Mouse (Mus musculus): ENCODE measurements around the gene Clcn1. TPM values are rescaled to one million over a fixed set of nuclear protein-coding genes. Genes with fewer than 3 reads are reported as not detected.

Gene Clcn1
- total RNA-seq, 2 experiments from 2014 or later = 2.7 to 3.7 TPM

DNA sequence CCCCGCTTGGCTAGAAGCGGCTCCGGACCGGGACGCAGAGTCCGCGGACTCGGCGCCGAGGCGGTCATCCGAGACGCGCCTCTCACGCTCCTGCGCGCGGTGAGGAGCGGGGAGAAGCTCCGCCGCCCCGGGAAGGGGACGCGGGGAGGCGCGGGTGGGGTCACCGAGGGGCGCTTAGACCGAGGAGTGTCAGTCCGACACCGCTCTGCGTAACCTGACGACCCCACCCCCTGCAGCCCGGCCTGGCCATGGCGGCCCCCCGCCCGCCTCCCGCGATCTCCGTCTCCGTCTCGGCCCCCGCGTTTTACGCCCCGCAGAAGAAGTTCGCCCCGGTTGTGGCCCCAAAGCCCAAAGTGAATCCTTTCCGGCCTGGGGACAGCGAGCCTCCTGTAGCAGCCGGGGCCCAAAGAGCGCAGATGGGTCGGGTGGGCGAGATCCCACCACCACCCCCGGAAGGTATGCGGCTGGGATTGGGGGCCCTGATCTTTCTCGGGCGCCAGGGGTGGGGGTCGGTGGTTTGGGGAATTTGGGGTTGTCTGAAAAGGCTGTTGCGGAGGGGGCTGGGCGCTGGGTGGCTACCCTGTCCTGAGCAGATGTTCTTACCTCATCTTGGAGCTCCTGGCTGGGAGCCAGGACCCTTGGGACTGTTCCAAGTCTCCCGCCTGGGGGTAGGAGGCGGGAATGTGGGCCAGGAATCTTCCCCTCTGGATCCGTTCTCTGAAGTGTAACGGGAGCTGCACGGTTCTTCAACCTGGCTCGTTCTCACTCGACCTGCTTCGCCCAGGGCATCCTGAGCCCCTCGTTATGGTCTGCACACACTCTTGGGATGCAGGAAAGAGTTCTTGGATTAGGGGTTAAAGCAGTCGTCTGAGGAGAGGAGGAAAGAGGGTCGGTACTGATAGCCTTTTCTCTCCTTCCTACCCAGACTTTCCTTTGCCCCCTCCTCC lies 63.8 kb downstream of the Clcn1 start:
- peak; percentile 50 to 68 for DNase-seq (ENCODE audit: low spot score in 2 of 2)

DNA sequence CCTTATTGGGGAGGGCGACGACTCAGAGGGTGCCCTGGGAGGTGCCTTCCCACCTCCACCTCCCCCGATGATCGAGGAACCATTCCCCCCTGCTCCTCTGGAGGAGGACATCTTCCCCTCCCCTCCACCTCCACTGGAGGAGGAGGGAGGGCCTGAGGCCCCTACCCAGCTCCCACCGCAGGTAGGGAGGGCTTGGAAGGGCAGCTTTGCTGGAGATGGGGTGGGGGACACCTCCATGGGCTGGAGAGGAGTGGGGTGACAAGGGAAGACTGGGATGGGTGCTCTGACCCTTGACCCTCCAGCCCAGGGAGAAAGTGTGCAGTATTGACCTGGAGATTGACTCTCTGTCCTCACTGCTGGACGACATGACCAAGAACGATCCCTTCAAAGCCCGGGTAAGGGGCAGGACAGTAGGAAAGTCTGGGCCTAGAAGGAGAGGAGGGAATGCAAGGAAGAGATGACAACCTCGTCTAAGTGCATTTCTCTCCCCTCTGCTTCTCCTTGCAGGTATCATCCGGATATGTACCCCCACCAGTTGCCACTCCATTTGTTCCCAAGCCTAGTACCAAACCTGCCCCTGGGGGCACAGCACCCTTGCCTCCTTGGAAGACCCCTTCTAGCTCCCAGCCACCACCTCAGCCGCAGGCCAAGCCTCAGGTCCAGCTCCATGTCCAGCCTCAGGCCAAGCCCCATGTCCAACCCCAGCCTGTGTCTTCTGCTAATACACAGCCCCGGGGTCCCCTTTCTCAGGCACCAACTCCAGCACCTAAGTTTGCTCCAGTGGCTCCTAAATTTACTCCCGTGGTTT lies 64.7 kb downstream of the Clcn1 start:
- no peak for DNase-seq (ENCODE audit: low spot score in 2 of 2)

DNA sequence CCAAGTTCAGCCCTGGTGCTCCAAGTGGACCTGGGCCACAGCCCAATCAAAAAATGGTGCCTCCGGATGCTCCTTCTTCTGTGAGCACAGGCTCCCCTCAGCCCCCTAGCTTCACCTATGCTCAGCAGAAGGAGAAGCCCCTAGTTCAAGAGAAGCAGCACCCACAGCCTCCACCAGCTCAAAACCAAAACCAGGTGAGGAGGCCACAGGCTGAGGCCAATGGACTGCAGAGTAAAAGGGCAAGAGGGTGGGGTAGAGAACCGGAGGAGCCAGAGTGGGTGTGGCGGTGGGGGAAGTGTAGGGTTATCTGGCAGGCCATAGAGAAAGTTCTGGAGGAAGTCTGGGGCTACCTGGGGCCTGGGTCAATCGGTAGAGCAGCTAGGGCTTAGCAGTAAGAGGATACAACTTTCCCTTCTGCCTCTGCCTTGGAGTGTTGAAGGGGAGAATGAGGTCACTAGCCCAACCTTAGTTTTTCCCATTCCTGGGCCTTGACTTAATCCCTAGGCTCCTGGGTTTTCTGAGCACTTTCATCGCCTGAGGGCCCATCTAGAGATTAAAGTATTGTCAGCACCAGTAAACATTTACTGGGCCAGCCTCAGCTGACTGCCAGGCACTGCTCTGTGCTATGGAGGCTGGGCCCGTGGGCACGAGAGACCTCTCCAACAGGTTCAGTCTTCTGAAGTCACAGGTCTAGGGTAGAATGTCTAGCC lies 65.4 kb downstream of the Clcn1 start:
- DNase-seq (ENCODE audit: low spot score in 2 of 2) = no peak

DNA sequence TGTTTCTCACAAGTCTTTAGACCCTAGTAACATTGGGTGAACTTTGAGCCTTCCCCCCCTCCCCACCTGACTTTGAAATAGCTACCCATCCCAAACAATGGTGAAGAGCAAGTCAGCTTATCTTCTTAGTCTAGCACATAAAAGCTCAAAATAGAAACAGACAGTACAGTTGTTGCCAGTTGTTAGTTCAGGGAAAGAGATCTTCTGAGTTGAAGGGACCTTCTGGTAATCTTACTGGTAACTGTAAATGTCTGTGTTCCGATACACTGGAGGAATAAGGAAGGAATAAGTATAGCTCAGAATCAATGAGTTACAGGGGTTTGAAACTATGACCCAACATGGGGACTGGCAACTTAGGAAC lies 66.0 kb downstream of the Clcn1 start:
- DNase-seq (ENCODE audit: low spot score in 2 of 2) = no peak

DNA sequence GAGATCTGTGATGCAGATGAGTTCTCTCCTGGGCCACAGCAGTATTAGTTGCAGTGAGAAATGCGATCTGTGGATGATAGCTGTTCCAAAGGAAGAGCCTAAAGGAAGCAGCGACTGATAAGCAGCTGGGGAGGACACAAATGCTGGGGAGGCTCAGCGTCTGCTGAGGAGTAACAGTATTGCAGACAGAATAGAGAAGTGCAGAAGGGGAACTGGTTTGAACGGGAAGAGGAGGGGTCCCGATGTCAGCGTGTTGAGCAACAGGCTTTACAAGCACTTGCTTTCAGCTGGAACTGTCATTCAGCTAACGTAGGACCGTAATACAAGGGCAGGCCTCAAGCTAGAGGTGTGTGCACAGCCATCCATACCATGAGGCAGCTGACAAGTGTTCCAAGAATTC lies 66.7 kb downstream of the Clcn1 start:
- no peak for DNase-seq (ENCODE audit: low spot score in 2 of 2)

DNA sequence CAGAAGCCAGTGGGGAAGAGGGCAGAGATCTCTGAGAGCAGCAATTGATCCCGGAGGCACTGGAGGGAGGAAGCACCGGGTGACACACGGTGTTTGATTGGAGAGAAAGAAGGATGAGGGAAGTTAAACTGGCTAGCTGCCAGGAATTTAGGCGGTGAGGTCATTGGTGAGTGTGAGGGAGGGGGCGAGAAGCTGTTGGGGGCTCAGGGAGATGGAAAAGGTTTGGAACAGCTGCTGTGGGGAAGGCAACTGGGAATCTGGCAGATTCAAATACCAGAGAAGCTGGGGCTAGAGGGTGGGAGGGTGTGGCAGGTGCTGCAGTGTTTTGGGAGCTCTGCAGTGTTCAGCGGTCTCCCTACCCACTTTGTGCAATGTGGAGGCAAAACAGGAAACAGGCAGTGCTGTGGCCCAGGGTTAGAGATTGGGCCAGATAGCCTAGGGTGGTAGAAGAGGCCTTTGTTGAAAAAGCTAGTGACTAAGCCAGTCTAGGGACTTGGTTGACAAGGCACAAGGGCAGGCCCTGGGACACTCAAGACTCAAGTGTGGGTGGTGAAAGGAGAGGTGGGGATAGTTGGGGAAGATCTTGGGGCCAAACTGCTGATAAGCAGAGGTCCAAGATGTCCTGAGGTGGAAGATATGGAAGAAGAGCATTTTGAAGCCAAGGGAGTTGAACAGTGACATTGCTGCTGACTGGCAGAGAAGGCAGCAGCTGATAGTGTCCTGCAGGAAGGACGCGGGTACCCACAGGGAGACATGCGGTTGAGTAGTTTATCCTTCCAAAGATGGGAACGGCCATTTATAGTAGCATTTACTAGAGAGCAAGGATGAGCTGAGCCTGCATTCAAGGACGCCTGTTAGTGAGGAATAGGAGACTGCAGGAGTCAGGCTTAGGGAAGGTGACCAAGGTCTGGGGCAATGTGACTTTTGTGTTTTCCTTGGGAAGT lies 67.9 kb downstream of the Clcn1 start:
- DNase-seq (ENCODE audit: low spot score in 2 of 2) = no peak

DNA sequence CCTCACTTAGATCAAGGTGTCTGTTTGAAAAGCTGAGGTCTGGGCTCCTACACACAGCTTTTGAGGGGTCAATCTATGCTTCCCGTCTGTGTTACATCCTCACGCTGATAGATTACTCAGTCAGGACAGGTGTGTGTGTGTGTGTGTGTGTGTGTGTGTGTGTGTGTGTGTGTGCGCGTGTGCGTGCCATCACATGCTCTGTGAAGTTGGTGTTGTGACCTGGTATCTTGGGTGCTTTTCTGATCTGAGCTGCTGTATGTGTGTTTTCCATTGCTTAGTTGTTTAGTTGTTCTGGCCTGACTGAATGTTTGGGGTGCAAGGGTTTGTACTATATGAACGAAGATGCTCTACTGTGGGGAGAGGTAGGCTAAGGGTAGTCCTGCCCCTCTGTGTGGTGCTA lies 68.9 kb downstream of the Clcn1 start:
- no peak for DNase-seq (ENCODE audit: low spot score in 2 of 2)

DNA sequence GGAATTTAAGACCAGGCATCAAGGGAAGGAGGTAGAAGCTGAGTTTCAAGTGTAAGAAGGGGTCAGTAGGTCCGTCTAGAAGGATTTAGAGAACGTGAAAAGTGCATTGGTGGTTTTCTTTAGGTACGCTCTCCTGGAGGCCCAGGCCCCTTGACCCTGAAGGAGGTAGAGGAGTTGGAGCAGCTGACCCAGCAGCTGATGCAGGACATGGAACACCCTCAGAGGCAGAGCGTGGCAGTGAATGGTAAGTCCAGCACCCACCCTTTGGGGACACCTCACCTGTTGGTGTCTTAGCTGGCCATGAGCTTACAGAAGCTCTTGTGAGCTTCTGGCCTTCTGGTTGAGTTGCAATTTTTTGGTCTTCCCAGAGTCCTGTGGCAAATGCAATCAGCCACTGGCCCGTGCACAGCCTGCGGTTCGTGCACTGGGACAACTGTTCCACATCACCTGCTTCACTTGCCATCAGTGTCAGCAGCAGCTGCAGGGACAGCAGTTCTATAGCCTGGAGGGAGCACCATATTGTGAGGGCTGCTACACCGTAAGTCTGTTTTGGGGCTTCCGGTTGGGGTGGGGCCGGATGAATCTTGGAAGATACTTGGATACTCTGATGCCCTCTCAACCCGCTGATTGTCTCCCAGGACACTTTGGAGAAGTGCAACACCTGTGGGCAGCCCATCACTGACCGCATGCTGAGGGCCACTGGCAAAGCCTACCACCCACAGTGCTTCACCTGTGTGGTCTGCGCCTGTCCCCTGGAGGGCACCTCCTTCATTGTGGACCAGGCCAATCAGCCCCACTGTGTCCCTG lies 69.5 kb downstream of the Clcn1 start:
- DNase-seq (ENCODE audit: low spot score in 2 of 2) = no peak

DNA sequence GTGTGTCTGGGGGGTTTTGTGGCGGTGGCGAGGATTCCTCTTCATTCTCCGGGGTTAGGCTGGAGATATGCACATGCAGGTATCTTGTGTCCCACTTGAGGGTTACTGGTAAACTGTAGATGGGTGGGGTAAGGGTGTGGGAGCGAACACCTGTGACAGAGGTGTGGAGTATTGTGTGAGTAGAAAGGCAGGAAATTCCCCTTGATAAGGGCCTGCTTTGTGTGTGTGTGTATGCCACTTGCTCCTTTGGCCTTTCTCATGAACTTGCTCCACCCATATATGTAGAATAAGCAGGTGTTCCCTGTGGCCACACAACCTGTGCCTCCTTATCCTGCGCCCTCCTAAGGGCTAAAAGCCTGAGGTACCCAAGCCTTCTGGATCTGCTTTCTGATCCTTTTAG lies 70.4 kb downstream of the Clcn1 start:
- no peak for DNase-seq (ENCODE audit: low spot score in 2 of 2)

DNA sequence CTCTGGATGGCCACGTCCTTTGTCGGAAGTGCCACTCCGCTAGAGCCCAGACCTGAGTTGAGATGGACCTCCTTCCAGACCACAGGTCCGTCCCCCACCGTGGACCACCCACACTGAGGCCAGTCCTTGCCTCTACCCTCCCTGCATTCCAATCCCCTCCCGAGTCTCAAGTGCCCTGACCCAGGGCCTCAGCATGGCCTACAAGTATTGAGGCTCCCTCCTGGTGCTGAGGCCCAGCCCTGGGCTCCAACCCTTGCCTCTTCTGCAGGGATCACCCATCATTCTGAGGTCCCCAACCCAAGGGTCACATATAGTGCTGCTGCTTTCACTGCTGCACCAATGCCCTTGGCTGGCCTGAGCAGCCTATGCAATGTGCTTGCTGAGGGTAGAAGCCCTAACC lies 71.4 kb downstream of the Clcn1 start:
- DNase-seq (ENCODE audit: low spot score in 2 of 2) = no peak

DNA sequence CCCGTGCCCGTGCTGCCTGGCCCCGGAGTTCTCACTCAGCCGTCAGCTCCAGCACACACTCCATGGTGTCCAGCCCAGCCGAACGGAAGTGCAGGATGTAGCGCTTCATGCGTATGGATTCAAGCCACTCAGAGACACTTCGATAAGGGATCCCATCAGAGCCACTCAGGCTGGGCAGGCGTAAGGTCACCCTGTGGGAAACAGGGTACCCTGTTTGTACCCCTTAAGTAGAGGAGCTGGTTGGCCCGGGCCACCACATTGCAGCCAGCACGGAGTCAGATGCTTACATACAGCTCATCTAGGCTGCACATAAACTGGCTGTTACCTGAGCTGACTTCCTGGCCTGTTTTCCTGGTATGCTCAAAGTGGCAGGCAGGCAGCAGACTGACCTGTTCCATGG lies 72.4 kb downstream of the Clcn1 start:
- no peak for DNase-seq (ENCODE audit: low spot score in 2 of 2)

DNA sequence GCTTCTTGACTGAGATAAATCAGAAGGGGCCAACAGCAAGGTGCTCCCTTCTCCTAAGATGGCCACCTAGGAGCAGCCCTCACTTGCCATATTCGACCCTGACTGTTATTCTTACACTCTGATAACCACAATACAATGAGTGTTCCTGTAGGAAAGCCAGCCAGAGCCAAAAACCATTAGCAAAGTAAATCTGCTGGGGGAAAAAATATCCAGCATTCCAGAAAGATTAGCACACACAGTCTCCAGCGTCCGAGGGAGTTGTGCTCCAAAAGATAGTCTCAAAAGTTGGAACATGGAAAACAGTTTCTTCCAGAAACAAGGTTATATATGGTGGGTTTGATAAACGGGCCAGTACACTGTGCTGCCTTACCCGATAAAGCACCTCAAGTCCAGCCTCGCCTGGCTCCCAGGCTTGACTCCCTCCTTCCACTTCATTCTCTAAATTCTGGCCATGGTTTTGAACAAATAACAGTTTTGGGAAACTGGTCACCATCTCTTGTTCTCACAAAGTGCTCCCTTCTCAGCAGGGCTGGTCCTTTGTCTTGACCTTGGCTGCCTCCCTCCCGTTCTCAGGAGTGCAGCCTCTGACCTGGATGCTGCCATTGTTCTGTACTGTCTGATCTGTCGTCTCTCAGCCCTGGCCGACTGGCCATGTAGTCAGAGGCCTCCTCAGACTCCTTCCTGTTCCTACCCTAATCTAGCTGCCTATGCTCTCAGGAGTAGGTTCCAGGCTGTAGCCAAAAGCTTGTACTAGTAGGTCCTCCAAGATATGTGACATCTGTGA lies 73.1 kb downstream of the Clcn1 start:
- DNase-seq (ENCODE audit: low spot score in 2 of 2) = no peak

DNA sequence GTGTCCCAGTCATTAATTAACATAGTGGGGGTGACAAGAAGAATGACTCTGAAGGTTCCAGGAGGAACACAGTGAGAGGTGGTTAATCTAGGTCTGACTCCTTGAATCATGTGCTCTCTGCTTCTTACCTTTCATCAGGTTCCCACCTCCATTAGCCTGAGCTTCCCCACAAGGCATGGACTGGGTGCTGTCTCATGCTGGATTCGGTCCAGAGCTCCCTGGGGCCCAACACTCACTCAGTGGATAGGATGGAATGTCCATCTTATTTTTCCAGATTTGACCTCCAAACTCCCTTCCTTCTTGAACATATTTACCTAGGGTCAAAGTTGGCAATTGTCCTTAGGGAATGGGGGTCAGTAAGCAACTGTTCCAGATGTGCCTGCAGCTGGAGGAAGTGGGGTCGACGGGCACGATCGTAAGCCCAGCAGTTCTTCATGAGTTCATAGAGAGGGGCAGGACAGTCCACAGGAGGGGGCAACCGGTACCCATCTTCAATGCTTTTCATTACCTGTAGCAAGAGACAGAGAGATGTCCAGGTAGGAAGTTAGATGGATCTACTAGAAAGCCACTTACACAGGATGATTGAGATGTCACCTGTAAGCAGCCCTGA lies 73.9 kb downstream of the Clcn1 start:
- DNase-seq (ENCODE audit: low spot score in 2 of 2) = no peak

DNA sequence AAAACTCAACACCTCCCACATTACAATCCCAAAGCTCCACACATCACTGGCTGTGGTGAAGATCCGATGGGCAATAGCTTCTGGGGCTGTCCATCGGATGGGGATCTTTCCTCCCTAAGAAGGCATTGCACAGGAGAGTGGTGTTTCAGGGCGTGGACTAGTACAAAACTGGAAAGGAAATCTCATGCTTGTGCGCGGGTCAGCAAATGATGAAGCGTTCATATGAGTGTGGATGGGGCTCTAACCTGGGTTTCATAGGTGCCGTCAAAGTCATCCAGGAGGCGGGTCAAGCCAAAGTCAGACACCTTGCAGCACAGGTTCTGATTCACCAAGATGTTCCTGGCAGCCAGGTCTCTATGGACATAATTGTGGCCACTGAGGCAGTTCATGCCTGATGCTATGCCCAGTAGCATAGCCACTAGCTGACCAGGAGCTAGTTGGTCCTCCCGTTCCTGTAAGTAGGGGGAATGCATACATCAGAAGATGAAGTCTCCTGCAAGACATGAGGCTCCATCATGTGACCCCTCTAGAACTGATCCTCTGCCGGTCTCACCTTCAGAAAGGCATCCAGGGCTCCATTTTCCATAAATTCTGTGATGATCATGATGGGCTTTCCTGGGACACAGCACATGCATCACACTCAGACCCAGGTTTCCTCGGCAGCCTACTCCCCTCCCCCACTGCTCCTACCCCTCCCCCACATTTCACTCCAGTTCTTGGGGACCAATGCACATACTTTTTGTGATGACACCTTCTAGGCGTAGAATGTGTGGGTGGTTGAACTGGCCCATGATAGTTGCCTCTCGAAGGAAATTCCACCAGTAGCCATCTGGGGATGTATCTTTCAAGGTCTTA lies 74.8 kb downstream of the Clcn1 start:
- DNase-seq (ENCODE audit: low spot score in 2 of 2) = no peak

DNA sequence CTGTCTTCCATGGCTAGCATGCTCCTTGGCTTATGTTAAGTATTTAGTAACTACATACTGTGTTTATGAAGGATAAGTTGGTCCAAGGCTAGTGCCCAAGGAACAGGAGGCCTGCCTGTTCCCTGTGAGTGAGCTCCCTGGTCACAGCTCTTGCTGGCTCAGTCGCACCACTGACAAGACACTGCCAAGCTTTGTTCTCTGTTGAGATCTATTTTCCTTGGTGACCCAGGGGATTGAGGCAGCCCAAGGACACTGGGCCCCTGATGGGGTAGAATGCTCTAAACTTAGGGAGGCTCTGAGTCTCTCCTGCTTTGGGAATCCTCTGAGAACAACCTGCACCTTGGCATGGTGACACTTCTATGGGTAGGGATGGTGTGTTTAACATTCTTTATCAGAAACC lies 75.6 kb downstream of the Clcn1 start:
- DNase-seq (ENCODE audit: low spot score in 2 of 2) = no peak

DNA sequence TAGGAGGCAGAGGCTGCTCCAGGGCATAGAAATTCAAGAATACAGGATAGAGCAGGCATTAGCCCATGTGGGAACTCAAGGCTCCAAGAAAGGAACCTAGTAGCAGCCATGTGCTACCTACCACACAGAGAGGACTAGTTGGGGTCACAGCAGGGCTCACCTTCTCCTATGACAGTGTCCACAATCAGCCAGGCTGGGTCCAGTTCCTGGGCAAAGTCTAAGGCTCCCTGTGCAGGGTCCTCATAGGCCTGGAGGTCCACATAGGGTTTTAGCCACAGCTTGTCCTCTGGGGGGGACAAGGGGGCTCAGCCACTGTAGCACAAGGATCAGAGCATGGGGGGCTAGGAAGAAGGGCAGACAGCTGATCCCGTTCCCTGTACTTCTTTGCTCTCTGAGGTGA lies 76.0 kb downstream of the Clcn1 start:
- no peak for DNase-seq (ENCODE audit: low spot score in 2 of 2)

DNA sequence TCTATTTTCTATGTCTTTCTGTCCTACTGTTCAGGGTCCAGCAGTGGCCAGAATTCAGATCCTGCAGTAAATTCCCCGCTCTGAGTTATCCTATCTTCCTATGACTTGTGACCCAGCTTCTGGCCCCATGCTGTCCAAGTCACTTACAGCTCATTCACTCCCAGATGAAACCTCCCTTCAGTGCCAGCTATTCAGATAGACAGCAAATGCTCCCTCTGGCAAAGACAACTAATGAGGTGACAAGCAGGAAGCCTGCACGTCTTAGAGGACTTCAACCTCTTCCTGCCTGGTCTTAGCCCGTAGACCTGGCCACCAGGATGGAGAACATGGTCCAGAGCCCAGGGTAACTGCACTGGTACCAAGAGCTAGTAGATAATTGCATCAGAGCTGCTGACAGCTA lies 76.5 kb downstream of the Clcn1 start:
- no peak for DNase-seq (ENCODE audit: low spot score in 2 of 2)

DNA sequence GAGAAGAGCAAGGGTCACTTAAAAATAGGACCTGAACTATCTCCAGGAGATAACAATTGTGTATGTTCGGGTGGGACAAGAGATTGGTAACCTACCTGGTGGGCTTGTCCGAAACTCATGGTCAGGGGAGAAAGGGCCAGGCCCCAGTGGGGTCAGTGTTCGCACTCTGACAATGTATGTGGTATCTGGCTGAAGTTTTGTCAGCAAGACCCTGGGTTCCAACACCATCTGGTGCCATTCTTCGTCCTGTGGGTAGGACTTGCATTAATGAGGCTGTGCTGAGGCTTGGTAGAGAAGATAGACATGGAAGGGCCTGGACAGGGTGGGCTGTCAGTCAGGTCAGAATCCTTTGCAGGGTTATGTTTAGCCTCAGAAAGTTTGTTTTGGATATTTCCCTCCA lies 77.6 kb downstream of the Clcn1 start:
- no peak for DNase-seq (ENCODE audit: low spot score in 2 of 2)
